Mouse (Mus musculus): ENCODE measurements at regions not wholly inside any gene's neighbourhood (a gene's known extent, or its start where the extent isn't known, plus 50 kb on each side); places are given as distances from the start of the nearest gene placed in this dataset.

- peak; percentile 68; the same call in 1 of the 2 replicates for ATAC-seq (ENCODE audit: low FRiP score, low read depth)
These were observed 235.5 kb upstream of the Tbl1xr1 start for GRCm38 (mm10) chr3:21840751-21841488.

GRCm38 (mm10) chr3:21841506-21841905, 234.9 kb upstream of the Tbl1xr1 start:
- no peaks in the 10 kb centered on the region for H3K36me3 ChIP-seq
- H3K27ac ChIP-seq (replicated peaks), result no peak overlapping the region
- 48% methylated on average over 1 of the region's 1 CpGs for WGBS
- peaks cover 14% of the 10 kb centered on the region for H3K4me1 ChIP-seq
- H3K4me3 ChIP-seq, result no peak overlapping the region
- no peaks in the 10 kb centered on the region for H3K27me3 ChIP-seq
- ATAC-seq (ENCODE audit: low FRiP score, low read depth), result no peak
- no peak overlapping the region for H3K9ac ChIP-seq (replicated peaks)
- no peak overlapping the region for H3K4me2 ChIP-seq (replicated peaks)
- H3K9me3 ChIP-seq, result no peaks in the 10 kb centered on the region

More at GRCm38 (mm10) chr3:21840751-21841488, 235.5 kb upstream of the Tbl1xr1 start:
- Histone ChIP-seq H3K27ac (replicated peaks) (no peak overlapping the region), H3K27me3 (no peaks in the 10 kb centered on the region), H3K36me3 (no peaks in the 10 kb centered on the region), H3K9me3 (no peaks in the 10 kb centered on the region), H3K4me1 (peaks cover 14% of the 10 kb centered on the region), H3K9ac (replicated peaks) (no peak overlapping the region), H3K4me2 (replicated peaks) (no peak overlapping the region), H3K4me3 (no peak overlapping the region)
- 35% methylated on average over 5 of the region's 5 CpGs for WGBS

GRCm38 (mm10) chr3:21842545-21843291, 233.7 kb upstream of the Tbl1xr1 start:
- Histone ChIP-seq H3K36me3 (no peaks in the 10 kb centered on the region), H3K27me3 (no peaks in the 10 kb centered on the region), H3K27ac (replicated peaks) (no peak overlapping the region), H3K9ac (replicated peaks) (no peak overlapping the region), H3K4me3 (no peak overlapping the region), H3K4me1 (peaks cover 14% of the 10 kb centered on the region), H3K4me2 (replicated peaks) (no peak overlapping the region), H3K9me3 (no peaks in the 10 kb centered on the region)
- whole genome bisulfite sequencing, result 80% methylated on average over 10 of the region's 10 CpGs
- ATAC-seq (ENCODE audit: low FRiP score, low read depth), result no peak

GRCm38 (mm10) chr3:21843292-21843852, 233.1 kb upstream of the Tbl1xr1 start:
- WGBS, result 75% methylated on average over 5 of the region's 5 CpGs
- Histone ChIP-seq H3K36me3 (no peaks in the 10 kb centered on the region), H3K4me3 (no peak overlapping the region), H3K9ac (replicated peaks) (no peak overlapping the region), H3K27ac (replicated peaks) (no peak overlapping the region), H3K9me3 (no peaks in the 10 kb centered on the region), H3K4me2 (replicated peaks) (no peak overlapping the region), H3K4me1 (peaks cover 14% of the 10 kb centered on the region), H3K27me3 (no peaks in the 10 kb centered on the region)
- no peak for ATAC-seq (ENCODE audit: low FRiP score, low read depth)

- WGBS, result 80% methylated on average over 5 of the region's 5 CpGs
- Histone ChIP-seq H3K27me3 (no peaks in the 10 kb centered on the region), H3K4me1 (no peaks in the 10 kb centered on the region), H3K27ac (replicated peaks) (no peak overlapping the region), H3K4me2 (replicated peaks) (no peak overlapping the region), H3K36me3 (no peaks in the 10 kb centered on the region), H3K9ac (replicated peaks) (no peak overlapping the region), H3K9me3 (no peaks in the 10 kb centered on the region), H3K4me3 (no peak overlapping the region)
- ATAC-seq (ENCODE audit: low FRiP score, low read depth), result no peak
These were observed 226.6 kb upstream of the Tbl1xr1 start for GRCm38 (mm10) chr3:21849831-21850230.

DNA sequence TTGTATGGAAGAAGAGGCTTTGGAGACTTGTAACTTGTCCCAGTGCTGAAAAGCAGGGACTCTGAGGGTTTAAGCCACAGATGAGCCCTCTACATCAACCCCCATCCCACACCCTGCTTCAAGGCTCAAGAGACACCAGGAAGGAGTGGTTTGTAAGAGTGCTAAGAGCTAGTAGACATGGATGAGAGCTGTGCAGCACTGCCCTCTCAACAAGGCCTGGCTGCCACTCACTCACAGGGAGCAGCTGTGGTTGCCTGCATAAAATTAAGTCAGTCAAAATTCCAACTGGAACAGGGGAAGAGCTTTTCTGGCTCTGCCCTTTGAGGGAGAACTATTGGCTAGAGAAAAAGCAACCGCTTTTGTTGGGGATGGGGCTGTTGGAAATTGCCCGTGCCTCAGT, 225.5 kb upstream of the Tbl1xr1 start:
- no peak overlapping the region for H3K9ac ChIP-seq (replicated peaks)
- H3K9me3 ChIP-seq, result no peaks in the 10 kb centered on the region
- no peaks in the 10 kb centered on the region for H3K27me3 ChIP-seq
- 94% methylated on average over 2 of the region's 2 CpGs for WGBS
- H3K36me3 ChIP-seq, result no peaks in the 10 kb centered on the region
- no peak overlapping the region for H3K27ac ChIP-seq (replicated peaks)
- peak; percentile 76 for ATAC-seq (ENCODE audit: low FRiP score, low read depth)
- H3K4me3 ChIP-seq, result no peak overlapping the region
- no peak overlapping the region for H3K4me2 ChIP-seq (replicated peaks)
- no peaks in the 10 kb centered on the region for H3K4me1 ChIP-seq

DNA sequence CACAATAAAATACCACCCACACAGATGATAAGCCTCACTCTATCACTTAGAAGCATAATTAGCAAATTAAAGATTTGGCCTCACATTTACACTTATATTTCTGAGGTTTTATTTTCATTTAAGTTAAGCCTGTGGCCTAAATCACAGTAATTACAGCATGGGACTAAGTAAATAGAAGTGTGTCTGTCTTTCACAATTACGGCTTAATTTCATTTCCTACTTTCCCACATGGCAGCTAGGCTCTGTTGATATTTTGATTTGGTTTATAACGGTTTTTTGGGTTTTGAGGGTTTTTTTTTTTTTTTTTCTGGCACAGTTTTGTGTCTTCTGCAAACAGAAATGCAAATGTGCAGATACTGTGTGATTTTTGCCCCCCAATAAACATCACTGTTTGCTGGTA, 222.1 kb upstream of the Tbl1xr1 start:
- Histone ChIP-seq H3K27ac (replicated peaks) (no peak overlapping the region), H3K9ac (replicated peaks) (no peak overlapping the region), H3K4me3 (no peak overlapping the region), H3K36me3 (no peaks in the 10 kb centered on the region), H3K4me2 (replicated peaks) (no peak overlapping the region), H3K9me3 (no peaks in the 10 kb centered on the region), H3K27me3 (no peaks in the 10 kb centered on the region), H3K4me1 (no peaks in the 10 kb centered on the region)
- no peak for ATAC-seq (ENCODE audit: low FRiP score, low read depth)
- 79% methylated on average over 2 of the region's 2 CpGs for WGBS

GRCm38 (mm10) chr3:21859436-21859835, 217.0 kb upstream of the Tbl1xr1 start:
- no peaks in the 10 kb centered on the region for H3K36me3 ChIP-seq
- no peak overlapping the region for H3K4me2 ChIP-seq (replicated peaks)
- H3K27me3 ChIP-seq, result no peaks in the 10 kb centered on the region
- ATAC-seq (ENCODE audit: low FRiP score, low read depth), result no peak
- 80% methylated on average over 1 of the region's 1 CpGs for WGBS
- H3K9me3 ChIP-seq, result no peaks in the 10 kb centered on the region
- no peaks in the 10 kb centered on the region for H3K4me1 ChIP-seq
- H3K4me3 ChIP-seq, result no peak overlapping the region
- no peak overlapping the region for H3K27ac ChIP-seq (replicated peaks)
- H3K9ac ChIP-seq (replicated peaks), result no peak overlapping the region

DNA sequence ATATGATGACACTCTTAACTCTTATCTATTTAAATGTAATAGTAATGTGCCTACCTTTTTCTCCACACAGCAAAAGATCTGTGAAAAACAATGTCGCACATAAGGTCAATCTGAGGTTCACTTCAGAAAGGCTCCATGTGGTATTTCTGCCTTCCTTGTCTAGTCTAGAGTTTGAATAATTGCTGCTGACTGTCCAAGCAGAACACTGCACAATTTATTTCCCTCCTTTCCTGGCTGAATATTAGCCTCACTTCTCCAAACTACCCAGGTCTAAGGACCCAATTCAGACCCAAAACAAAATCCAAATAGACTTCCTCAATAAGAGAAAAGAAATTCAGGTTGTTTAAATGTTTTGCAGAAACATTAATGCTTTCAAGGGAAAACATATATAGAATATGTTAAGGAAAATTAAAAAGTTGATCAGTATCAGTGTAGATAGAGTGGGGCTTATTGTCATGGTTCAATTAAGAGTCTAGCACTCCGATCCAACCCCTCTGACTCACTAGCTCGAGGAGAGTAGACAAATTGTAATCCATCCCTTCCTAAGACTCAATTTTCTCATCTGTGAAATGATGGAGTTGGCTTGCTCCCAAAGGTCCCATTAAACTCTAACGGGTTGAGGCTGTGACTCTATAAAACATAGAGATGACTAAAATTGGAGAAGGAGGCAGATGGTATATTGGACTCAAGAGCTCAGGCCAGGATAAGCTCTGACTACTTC, 215.4 kb upstream of the Tbl1xr1 start:
- 83% methylated on average over 4 of the region's 4 CpGs for WGBS
- H3K9ac ChIP-seq (replicated peaks), result no peak overlapping the region
- ATAC-seq (ENCODE audit: low FRiP score, low read depth), result no peak

DNA sequence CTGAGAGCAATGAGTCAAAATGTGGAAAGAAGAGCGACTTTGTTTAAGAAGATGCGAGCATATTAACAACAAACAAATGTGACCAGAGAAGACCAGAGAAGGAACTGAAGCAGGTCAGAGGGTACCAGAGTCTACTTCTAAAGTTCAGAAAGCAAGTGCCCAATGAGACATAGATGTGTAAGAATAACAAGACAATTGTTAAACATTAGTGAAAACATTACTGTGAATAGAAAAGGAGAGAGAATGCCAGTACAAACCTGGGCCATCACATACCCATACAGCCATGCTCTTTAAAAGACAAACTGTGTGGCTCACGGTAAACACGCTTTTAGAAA, 214.8 kb upstream of the Tbl1xr1 start:
- ATAC-seq (ENCODE audit: low FRiP score, low read depth), result no peak
- 86% methylated on average over 4 of the region's 4 CpGs for WGBS
- H3K4me3 ChIP-seq, result no peak overlapping the region
- H3K36me3 ChIP-seq, result no peaks in the 10 kb centered on the region
- no peaks in the 10 kb centered on the region for H3K4me1 ChIP-seq
- no peak overlapping the region for H3K4me2 ChIP-seq (replicated peaks)
- H3K9me3 ChIP-seq, result no peaks in the 10 kb centered on the region
- no peak overlapping the region for H3K9ac ChIP-seq (replicated peaks)
- H3K27ac ChIP-seq (replicated peaks), result no peak overlapping the region
- no peaks in the 10 kb centered on the region for H3K27me3 ChIP-seq

More for the DNA sequence above, 215.4 kb upstream of the Tbl1xr1 start:
- Histone ChIP-seq H3K27me3 (no peaks in the 10 kb centered on the region), H3K4me2 (replicated peaks) (no peak overlapping the region), H3K36me3 (no peaks in the 10 kb centered on the region), H3K4me1 (no peaks in the 10 kb centered on the region), H3K4me3 (no peak overlapping the region), H3K27ac (replicated peaks) (no peak overlapping the region), H3K9me3 (no peaks in the 10 kb centered on the region)

DNA sequence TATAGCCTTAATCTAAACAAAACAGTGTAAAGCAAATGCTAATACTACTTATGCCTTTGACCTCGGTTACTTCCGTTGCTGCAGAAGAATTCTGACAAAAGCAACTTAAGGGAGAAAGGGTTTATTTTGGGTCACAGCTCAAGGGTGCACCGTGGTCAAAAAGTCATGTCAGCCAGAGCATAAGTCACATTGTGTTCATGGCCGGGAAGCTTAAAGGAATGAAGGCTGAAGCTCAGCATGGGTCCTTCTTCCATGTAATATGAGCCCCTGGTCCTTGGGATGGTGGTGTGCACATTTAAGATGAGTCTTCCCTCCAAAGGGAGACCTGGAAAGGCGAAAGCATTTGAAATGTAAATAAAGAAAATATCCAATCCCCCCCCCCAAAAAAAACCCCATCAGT, 212.1 kb upstream of the Tbl1xr1 start:
- no peak for ATAC-seq (ENCODE audit: low FRiP score, low read depth)
- no peaks in the 10 kb centered on the region for H3K36me3 ChIP-seq
- H3K9me3 ChIP-seq, result no peaks in the 10 kb centered on the region
- no peak overlapping the region for H3K4me2 ChIP-seq (replicated peaks)
- H3K4me1 ChIP-seq, result no peaks in the 10 kb centered on the region
- no peak overlapping the region for H3K4me3 ChIP-seq
- WGBS, result 42% methylated on average over 5 of the region's 5 CpGs
- H3K27ac ChIP-seq (replicated peaks), result no peak overlapping the region
- no peaks in the 10 kb centered on the region for H3K27me3 ChIP-seq
- no peak overlapping the region for H3K9ac ChIP-seq (replicated peaks)

GRCm38 (mm10) chr3:21865856-21866255, 210.6 kb upstream of the Tbl1xr1 start:
- H3K4me1 ChIP-seq, result no peaks in the 10 kb centered on the region

More at GRCm38 (mm10) chr3:21865856-21866255, 210.6 kb upstream of the Tbl1xr1 start:
- Histone ChIP-seq H3K9ac (replicated peaks) (no peak overlapping the region), H3K4me2 (replicated peaks) (no peak overlapping the region), H3K27me3 (no peaks in the 10 kb centered on the region), H3K9me3 (no peaks in the 10 kb centered on the region), H3K27ac (replicated peaks) (no peak overlapping the region), H3K36me3 (no peaks in the 10 kb centered on the region), H3K4me3 (no peak overlapping the region)
- WGBS, result 88% methylated on average over 1 of the region's 1 CpGs
- no peak for ATAC-seq (ENCODE audit: low FRiP score, low read depth)
